Mouse (Mus musculus): ENCODE results near the gene Zglp1. TPM values are rescaled to one million over a fixed set of nuclear protein-coding genes. Genes with fewer than 3 reads are reported as not detected.

The Zglp1 gene
- total RNA-seq, 2 experiments from 2014 or later: 10.2 TPM; not detected in 1

DNA sequence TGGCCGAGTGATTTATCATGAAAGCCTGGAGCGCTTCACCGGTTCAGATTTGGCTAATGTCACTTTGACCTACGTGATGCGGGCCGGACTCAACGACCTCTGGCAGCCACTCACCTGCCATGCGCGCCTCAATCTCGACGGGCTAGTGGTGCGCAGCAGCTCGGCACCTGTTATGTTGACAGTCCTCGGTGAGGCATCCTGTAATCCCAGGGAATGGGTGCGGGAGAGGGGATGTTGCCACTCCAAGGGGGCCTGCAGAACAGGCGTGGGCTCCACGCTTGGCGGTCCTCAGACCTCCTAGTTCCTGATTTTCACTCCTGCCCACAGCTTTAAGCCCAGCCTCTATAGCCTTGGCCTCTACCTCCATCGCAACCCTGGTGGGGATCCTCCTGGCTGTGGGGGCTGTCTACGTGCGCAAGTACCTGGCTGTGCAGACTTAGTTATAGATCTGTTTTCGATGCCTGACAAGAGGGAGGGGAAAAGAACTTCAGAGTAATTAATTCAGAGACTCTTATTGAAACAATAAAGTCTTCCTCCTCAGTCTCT is 36.8 kb downstream of the Zglp1 start:
- ATAC-seq (replicated peaks; ENCODE audit: low FRiP score, low TSS enrichment, poor library complexity, severe bottlenecking): no peak

DNA sequence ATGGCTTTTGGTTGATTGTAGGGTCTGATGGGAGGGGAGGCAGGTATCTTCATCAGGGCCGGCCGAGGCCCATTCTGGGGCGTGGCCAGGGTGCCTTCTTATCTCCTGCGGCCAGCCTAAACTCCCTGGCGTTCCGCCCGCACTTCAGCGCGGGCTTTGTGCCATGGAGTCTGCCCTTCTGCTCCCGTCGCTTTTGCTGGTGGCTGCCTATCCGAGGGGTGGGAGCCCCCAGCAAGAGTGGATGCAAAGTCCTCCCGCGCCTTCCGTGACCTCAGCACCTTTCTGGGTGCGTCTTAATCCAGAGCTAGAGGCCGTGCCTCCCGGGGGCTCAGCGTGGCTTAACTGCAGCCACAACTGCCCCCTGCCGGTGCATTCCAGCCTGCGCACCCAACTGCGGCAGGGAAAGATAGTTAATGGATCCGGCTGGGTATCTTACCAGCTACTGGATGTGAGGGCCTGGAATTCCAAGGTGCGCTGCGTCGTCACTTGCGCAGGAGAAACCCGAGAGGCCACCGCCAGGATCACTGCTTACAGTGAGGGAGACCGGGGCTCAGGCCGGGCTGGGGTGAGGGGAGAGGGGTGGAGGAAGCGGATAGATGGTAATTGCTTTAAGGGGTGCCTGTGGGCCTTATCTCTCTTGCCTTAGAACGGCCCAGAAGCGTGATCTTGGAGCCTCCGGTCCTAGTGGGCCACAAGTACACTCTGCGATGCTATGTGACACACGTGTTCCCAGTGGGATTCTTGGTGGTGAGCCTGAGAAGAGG is 37.4 kb downstream of the Zglp1 start, which contains the start of gene Icam4:
TSS of gene Icam4 (plus strand) at position 83 of the 764 bp plus-strand sequence.
- peak; percentile 68 for ATAC-seq (replicated peaks; ENCODE audit: low FRiP score, low TSS enrichment, poor library complexity, severe bottlenecking)

DNA sequence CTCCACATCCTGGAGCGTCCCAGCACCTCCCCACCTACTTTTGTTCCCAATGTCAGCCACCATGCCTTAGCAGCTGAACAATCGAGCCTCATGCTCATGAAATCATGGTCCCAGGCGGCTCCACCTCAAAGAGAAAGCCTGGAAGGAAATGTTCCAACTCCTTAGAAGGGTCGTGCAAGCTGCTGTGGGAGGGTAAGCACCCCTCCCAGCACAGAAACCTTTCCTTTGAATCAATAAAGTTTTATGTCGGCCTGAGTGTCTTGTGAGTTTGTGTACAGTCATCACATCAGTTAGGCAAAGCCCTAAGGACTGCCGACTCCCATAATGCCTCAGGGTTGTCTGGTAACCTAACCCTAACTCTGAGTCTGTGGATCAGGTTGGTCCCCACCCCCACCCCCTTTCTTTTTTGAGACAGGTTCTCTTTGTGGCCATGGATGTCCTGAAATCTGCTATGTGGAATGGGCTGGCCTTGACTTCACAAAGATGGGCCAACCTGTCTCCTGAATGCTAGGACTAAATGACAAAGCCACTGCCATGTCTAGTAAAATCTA is 38.3 kb downstream of the Zglp1 start:
- ATAC-seq (replicated peaks; ENCODE audit: low FRiP score, low TSS enrichment, poor library complexity, severe bottlenecking): no peak

DNA sequence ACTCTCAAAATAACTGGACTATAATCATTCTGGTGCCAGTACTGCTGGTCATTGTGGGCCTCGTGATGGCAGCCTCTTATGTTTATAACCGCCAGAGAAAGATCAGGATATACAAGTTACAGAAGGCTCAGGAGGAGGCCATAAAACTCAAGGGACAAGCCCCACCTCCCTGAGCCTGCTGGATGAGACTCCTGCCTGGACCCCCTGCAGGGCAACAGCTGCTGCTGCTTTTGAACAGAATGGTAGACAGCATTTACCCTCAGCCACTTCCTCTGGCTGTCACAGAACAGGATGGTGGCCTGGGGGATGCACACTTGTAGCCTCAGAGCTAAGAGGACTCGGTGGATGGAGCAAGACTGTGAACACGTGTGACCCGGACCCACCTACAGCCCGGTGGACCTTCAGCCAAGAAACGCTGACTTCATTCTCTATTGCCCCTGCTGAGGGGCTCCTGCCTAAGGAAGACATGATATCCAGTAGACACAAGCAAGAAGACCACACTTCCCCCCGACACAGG is 39.1 kb downstream of the Zglp1 start:
- no peak for ATAC-seq (replicated peaks; ENCODE audit: low FRiP score, low TSS enrichment, poor library complexity, severe bottlenecking)

DNA sequence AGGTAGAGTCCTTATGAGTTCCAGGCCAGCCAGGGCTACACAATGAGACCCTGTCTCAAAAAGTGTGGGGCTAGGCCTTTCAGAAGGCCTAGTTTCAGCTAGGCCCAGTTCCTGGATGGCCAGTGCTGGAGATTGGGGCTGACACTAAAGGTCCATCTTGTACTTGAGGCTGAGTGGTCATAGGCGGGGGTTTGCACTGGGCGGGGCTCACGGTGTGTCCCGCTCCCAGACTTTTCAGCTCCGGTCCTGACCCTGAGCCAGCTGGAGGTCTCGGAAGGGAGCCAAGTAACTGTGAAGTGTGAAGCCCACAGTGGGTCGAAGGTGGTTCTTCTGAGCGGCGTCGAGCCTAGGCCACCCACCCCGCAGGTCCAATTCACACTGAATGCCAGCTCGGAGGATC is 40.0 kb downstream of the Zglp1 start:
- no peak for ATAC-seq (replicated peaks; ENCODE audit: low FRiP score, low TSS enrichment, poor library complexity, severe bottlenecking)

DNA sequence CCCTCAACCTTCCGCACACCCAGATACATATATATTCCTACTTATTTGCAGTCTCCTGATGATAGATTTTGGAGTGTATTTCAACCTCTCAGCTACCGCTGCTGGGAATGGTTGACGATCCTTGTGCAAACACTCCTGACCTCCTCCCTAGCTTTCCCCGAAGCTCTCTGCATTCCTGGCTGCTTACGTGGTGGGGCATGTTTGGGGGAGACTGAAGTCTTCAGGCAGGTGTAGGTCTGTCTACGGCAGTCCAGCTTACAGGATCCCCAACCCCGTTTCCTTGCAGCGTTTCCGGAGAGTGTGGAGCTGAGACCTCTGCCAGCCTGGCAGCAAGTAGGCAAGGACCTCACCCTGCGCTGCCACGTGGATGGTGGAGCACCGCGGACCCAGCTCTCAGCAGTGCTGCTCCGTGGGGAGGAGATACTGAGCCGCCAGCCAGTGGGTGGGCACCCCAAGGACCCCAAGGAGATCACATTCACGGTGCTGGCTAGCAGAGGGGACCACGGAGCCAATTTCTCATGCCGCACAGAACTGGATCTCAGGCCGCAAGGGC is 41.6 kb downstream of the Zglp1 start:
- no peak for ATAC-seq (replicated peaks; ENCODE audit: low FRiP score, low TSS enrichment, poor library complexity, severe bottlenecking)

DNA sequence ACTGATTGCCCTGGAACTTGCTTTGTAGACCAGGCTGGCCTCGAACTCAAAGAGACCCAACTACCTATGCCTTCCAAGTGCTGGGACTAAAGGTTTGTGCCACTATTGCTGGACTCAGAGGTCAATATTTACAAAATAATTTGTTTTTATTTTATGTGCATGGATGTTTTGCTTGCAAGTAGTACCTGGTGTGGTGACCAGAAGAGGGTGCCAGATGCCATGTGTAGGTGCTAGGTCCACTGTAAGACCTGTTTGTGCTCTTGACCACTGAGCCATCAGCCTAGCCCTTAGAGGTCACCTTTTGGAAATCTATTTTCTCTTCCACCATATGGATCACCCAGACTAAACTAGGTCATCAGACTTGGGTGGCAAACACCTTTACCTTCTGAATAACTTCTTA is 44.2 kb downstream of the Zglp1 start:
- no peak for ATAC-seq (replicated peaks; ENCODE audit: low FRiP score, low TSS enrichment, poor library complexity, severe bottlenecking)

DNA sequence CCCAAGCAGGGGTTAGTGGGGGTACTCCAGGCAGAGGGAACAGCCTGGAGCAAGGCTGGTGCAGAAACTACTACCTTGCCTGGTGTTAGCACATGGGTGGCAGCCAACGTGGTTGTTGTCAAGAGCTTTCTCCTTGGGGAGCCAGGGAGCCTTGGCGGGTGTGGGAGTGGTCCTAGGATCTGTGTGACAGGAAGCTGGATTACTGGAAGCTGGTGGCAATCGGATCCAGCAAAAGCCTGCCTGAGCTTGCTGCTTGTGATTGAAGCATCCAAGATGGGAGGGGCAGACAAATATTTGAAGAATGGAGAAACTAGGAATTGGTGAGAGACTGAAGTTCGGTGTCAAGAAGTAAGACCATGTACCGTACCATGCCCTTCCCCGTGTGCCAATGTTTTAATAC is 44.6 kb downstream of the Zglp1 start:
- ATAC-seq (replicated peaks; ENCODE audit: low FRiP score, low TSS enrichment, poor library complexity, severe bottlenecking): no peak

DNA sequence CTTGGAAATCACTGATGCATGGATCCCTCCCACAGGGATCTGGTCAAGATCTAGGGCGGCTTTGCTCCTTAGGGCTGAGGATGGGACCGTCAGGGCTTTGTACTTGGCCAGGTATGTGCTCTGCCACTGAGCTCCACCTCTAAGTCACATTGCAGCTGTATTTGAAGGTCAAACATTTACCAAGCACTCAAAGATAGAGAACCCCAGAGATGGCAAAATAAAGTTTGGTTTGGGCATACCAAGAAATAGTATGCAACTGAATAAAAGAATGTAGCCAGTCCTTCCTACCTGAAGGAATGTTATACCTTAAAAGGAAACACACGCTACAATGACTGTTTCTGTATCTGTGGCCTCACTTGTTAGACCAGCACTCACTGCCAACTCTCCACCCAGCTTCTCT is 45.5 kb downstream of the Zglp1 start:
- no peak for ATAC-seq (replicated peaks; ENCODE audit: low FRiP score, low TSS enrichment, poor library complexity, severe bottlenecking)

DNA sequence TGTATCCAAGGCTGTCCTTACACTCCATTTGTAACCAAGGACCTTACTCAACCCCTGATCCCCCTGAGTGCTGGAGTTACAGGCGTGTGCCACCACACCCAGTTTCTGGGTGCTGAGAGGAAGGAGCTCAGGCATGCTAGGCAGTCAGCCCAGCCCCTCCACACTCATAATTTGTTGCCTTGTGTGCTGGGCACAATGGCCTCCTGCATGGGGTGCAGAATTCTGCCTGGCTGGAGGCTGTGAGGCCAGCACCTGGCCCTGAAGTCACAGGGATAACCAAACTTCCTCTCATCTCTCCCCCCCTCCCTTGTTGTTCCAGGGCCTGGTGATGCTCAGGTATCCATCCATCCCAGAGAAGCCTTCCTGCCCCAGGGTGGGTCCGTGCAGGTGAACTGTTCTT is 48.3 kb downstream of the Zglp1 start:
- no peak for ATAC-seq (replicated peaks; ENCODE audit: low FRiP score, low TSS enrichment, poor library complexity, severe bottlenecking)

DNA sequence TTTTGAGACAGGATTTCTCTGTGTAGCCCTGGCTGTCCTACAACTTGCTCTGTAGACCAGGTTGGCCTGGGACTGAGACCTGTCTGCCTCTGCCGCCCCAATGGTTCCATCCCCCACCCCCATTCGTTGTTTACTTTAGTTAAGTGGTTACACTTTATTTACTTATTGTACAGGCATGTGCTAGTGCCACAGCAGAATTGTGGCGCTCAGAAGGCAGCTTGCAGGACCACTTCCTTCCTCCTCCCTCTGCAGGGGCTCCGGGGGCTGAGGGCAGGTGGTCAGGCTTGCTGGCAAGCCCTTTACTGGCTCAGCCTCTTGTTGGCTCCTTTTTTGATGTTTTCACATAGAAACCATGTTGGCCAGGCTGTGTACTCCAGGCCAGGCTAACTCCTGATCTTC is 49.7 kb downstream of the Zglp1 start:
- no peak for ATAC-seq (replicated peaks; ENCODE audit: low FRiP score, low TSS enrichment, poor library complexity, severe bottlenecking)

DNA sequence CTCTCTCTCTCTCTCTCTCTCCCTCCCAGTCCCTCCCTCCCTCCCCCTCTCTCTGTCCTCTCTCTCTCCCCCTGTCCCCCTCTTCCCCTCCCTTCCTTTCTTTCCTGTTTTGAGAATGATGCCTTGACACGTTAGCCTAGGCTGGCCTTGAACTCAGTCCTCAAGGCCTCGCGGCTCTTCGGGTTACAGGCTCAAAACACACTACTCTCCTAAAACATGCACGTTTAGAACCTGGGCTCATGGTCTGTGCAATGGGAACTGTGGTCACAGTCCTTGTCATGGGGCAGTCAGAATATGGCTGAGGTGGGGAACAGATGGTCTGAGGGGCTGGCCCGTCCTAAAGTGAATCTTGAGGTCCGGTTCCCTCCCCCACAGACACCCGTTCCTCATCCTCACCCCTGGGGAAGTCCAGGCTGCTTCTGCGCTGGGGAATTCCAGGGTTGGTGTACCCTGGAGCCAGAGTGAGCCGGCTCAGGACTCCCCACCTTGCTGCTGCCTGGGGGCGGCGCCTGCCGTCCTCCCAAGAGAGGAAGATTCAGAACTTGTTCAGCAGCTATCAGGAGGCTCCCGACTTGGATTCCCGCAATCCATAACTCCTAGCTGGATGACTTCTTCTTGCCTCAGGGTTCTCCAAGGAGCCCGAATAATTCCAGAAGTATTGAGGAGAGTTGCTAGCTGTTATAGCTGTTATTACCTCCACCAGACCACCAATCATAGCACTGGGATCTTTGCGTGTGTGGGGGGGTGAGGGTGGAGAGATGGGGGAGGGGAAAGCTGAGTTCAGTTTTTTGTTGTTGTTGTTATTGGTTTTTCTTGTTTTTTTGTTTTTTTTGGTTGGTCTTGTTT is 50.3 kb downstream of the Zglp1 start:
- no peak for ATAC-seq (replicated peaks; ENCODE audit: low FRiP score, low TSS enrichment, poor library complexity, severe bottlenecking)

DNA sequence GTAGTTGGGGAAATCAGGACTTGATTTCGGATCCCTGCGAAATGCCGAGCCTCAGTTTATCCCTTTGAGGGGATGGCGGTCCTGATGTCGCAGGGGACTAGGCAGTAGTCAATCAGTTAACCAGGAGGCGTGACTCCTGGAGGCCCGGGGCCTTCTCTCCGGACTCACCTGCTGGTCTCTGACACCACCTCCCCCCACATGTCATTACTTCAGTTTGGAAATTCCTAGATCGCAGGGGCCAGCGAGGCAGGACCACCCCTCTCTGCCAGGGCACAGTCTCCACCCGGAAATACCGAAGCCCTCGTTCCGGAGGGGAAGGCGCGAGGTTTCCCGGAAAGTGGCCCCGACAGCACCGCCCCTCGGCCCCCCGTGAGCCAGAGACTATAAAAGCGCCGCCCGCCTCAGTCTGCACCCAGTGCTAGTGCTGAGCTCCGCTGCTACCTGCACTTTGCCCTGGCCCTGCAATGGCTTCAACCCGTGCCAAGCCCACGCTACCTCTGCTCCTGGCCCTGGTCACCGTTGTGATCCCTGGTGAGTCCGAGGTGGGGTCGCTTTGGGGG is 51.2 kb downstream of the Zglp1 start, which contains the start of gene Icam1:
TSS of gene Icam1 (plus strand) at position 415 of the 560 bp plus-strand sequence.
- ATAC-seq (replicated peaks; ENCODE audit: low FRiP score, low TSS enrichment, poor library complexity, severe bottlenecking): peak; percentile 56; the same call in 1 of the 2 replicates

DNA sequence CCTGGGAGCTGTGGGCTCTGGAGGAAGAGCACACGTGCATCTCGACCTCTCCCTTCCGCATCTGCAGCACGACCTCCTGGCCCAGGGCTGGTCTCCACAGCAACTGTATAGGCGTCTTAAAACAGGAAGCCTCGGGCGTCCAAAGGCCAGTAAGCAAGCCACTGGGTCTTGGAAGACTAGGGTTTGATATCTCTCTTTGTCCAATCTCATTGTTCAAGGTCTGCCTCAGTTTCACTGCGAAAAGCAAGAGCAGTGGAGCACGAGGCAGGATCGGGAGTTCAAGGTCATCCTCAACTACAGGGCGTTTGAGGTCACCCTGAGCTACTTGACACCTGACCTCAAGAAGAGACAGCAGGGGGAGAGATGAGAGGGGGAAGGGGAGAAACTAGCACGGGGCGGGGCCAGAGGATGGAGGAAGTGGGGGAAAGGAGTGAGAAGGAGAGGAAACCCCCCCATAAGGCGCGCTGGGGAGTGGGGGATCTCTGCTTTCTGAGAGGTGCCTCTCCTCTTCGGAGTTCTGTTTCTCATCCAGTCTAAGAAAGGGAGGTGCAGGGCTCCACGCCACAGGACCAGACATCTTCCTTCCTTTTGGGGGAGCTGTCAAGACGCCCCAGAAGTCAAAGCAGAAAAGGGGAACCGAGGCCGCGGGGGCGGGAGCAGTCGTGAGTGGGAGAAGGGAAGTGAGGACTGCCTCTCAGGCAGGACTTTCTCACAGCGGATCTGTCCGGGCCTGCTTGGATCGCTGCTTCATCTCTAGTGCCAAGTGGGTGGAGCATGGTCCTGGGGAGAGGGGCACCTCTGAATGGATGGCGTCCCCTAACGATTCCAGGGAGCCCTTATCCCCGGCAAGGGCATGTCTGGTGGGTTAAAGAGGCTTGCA is 52.0 kb downstream of the Zglp1 start:
- no peak; the same call in 1 of the 2 replicates for ATAC-seq (replicated peaks; ENCODE audit: low FRiP score, low TSS enrichment, poor library complexity, severe bottlenecking)
